Mouse (Mus musculus): ENCODE measurements around the gene Hist1h3e. TPM values are rescaled to one million over a fixed set of nuclear protein-coding genes. Genes with fewer than 3 reads are reported as not detected.
"Not testable (repeated sequence)": the region's sequence is repeated elsewhere in the genome, so short reads cannot be mapped to it uniquely, and the experiment has no call there.

The Hist1h3e gene
- polyA plus RNA-seq, 1 experiment from 2014 or later, result 4.4 TPM

- H3K27ac ChIP-seq (replicated peaks; ENCODE audit: low read depth, low read length), result peak overlapping the region; percentile 95
- peak overlapping the region; percentile 52 for H3K4me3 ChIP-seq (ENCODE audit: low read depth, low read length)
- H3K36me3 ChIP-seq (ENCODE audit: control insufficient read depth, insufficient read depth, low read length), result no peaks in the 10 kb centered on the region
- no peaks in the 10 kb centered on the region for H3K9me3 ChIP-seq (ENCODE audit: control insufficient read depth, low read length)
- peaks cover 16% of the 10 kb centered on the region for H3K4me1 ChIP-seq (ENCODE audit: control insufficient read depth, insufficient read depth, low read length)
- H3K9ac ChIP-seq (ENCODE audit: low read depth, low read length), result peak overlapping the region; percentile 76
- H3K27me3 ChIP-seq (replicated peaks; ENCODE audit: control insufficient read depth, insufficient read depth, low read length), result no peaks in the 10 kb centered on the region
- DNase-seq (ENCODE audit: low spot score) (no peak), ATAC-seq (ENCODE audit: low read depth) (no peak)
- WGBS, result 33% methylated on average over 2 of the region's 2 CpGs
- peak overlapping the region; percentile 75 for H3K4me2 ChIP-seq (ENCODE audit: low read depth, low read length)
Observed at GRCm38 (mm10) chr13:23572218-23573033, 10.3 kb upstream of the Hist1h3e start.

GRCm38 (mm10) chr13:23571504-23572217 lies 9.5 kb upstream of the Hist1h3e start:
- peak overlapping the region; percentile 75 for H3K4me2 ChIP-seq (ENCODE audit: low read depth, low read length)
- H3K9me3 ChIP-seq (ENCODE audit: control insufficient read depth, low read length); H3K4me1 ChIP-seq (ENCODE audit: control insufficient read depth, insufficient read depth, low read length); H3K27me3 ChIP-seq (replicated peaks; ENCODE audit: control insufficient read depth, insufficient read depth, low read length); H3K36me3 ChIP-seq (ENCODE audit: control insufficient read depth, insufficient read depth, low read length); ATAC-seq (ENCODE audit: low read depth): not testable (repeated sequence)
- H3K4me3 ChIP-seq (ENCODE audit: low read depth, low read length), result peak overlapping the region; percentile 52
- WGBS, result under 1% methylated on average over 11 of the region's 34 CpGs
- H3K9ac ChIP-seq (ENCODE audit: low read depth, low read length), result peak overlapping the region; percentile 76
- DNase-seq (ENCODE audit: low spot score), result peak; percentile 26
- H3K27ac ChIP-seq (replicated peaks; ENCODE audit: low read depth, low read length), result peak overlapping the region; percentile 95

DNA sequence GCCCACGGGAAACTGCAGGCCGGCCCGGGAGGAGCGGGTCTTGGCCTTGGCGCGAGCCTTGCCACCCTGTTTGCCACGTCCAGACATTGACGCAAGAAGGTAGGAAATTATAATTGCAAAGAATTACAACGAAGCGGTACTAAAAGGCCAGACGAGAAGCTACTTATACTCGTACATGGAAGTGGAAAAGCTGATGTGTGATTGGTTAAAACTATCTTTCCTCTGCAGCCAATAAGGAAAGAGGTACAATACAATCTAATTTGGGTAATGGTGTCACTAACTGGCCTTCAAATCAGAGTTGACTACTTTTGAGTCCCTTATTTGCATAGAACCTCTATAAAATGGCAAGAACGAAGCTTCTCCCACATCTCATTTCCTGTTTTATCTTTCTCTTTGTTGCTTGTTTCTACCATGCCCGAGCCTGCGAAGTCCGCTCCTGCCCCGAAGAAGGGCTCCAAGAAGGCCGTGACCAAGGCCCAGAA lies 8.9 kb upstream of the Hist1h3e start, which contains the start of the genes Hist1h2ae and Hist1h2bg:
Gene Hist1h2ae, minus strand, starts transcription at position 199 of the 482 bp plus-strand sequence.
Gene Hist1h2bg, plus strand, starts transcription at position 375 of the 482 bp plus-strand sequence.
- under 1% methylated on average over 18 of the region's 18 CpGs for WGBS
- peak within 1 kb of the TSS; percentile 75 for H3K4me2 ChIP-seq (ENCODE audit: low read depth, low read length)

GRCm38 (mm10) chr13:23570261-23571021 lies 8.3 kb upstream of the Hist1h3e start:
- 2% methylated on average over 11 of the region's 41 CpGs for WGBS
- peak; percentile 58 for DNase-seq (ENCODE audit: low spot score)
- peak overlapping the region; percentile 57 for H3K9ac ChIP-seq (ENCODE audit: low read depth, low read length)
- not testable (repeated sequence) for H3K9me3 ChIP-seq (ENCODE audit: control insufficient read depth, low read length); H3K36me3 ChIP-seq (ENCODE audit: control insufficient read depth, insufficient read depth, low read length); H3K4me1 ChIP-seq (ENCODE audit: control insufficient read depth, insufficient read depth, low read length); H3K27me3 ChIP-seq (replicated peaks; ENCODE audit: control insufficient read depth, insufficient read depth, low read length)
- H3K4me2 ChIP-seq (ENCODE audit: low read depth, low read length), result peak overlapping the region; percentile 75
- peak; percentile 2; the same call in 1 of the 2 replicates for ATAC-seq (ENCODE audit: low read depth)
- H3K27ac ChIP-seq (replicated peaks; ENCODE audit: low read depth, low read length), result peak overlapping the region; percentile 94
- peak overlapping the region; percentile 52 for H3K4me3 ChIP-seq (ENCODE audit: low read depth, low read length)

More for the DNA sequence above, 8.9 kb upstream of the Hist1h3e start, which contains the start of the genes Hist1h2ae and Hist1h2bg:
- DNase-seq (ENCODE audit: low spot score), result peak; percentile 98
- H3K4me3 ChIP-seq (ENCODE audit: low read depth, low read length), result peak within 1 kb of the TSS; percentile 52
- H3K9ac ChIP-seq (ENCODE audit: low read depth, low read length), result peak within 1 kb of the TSS; percentile 76
- no peaks in the 10 kb centered on the region for H3K36me3 ChIP-seq (ENCODE audit: control insufficient read depth, insufficient read depth, low read length)
- H3K4me1 ChIP-seq (ENCODE audit: control insufficient read depth, insufficient read depth, low read length), result 0 out of 2 replicates have a peak, but pooled peaks cover 4% of the 10 kb centered on the region
- H3K27ac ChIP-seq (replicated peaks; ENCODE audit: low read depth, low read length), result peak within 1 kb of the TSS; percentile 95
- ATAC-seq (ENCODE audit: low read depth), result peak; percentile 90
- no peaks in the 10 kb centered on the region for H3K9me3 ChIP-seq (ENCODE audit: control insufficient read depth, low read length)
- H3K27me3 ChIP-seq (replicated peaks; ENCODE audit: control insufficient read depth, insufficient read depth, low read length), result no peaks in the 10 kb centered on the region

DNA sequence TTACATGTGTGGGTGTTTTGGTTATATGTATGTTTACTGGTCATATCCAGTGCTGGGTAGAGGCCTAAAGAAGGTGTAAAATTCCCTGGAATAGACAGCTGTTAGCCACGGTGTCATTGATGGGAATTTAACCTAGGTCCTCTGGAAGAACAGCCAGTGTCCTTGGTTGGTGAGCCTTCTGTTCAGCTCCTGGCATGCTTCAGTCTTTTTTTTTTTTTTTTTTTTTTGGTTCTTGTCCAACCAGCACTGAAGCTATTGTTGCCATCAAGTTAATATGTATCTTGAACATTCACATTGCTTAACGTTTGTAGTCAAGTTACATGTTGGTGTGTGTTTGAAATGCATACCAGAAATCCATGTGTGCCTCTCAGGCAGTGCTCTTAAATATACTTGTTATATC lies 2.3 kb upstream of the Hist1h3e start:
- DNase-seq (ENCODE audit: low spot score) (no peak), ATAC-seq (ENCODE audit: low read depth) (no peak)
- Histone ChIP-seq H3K4me3 (ENCODE audit: low read depth, low read length) (no peak overlapping the region), H3K9me3 (ENCODE audit: control insufficient read depth, low read length) (no peaks in the 10 kb centered on the region), H3K36me3 (ENCODE audit: control insufficient read depth, insufficient read depth, low read length) (no peaks in the 10 kb centered on the region), H3K4me1 (ENCODE audit: control insufficient read depth, insufficient read depth, low read length) (no peaks in the 10 kb centered on the region), H3K4me2 (ENCODE audit: low read depth, low read length) (no peak overlapping the region), H3K27me3 (replicated peaks; ENCODE audit: control insufficient read depth, insufficient read depth, low read length) (no peaks in the 10 kb centered on the region), H3K9ac (ENCODE audit: low read depth, low read length) (no peak overlapping the region), H3K27ac (replicated peaks; ENCODE audit: low read depth, low read length) (peak overlapping the region; percentile 98)
- WGBS, result 89% methylated on average over 2 of the region's 2 CpGs

DNA sequence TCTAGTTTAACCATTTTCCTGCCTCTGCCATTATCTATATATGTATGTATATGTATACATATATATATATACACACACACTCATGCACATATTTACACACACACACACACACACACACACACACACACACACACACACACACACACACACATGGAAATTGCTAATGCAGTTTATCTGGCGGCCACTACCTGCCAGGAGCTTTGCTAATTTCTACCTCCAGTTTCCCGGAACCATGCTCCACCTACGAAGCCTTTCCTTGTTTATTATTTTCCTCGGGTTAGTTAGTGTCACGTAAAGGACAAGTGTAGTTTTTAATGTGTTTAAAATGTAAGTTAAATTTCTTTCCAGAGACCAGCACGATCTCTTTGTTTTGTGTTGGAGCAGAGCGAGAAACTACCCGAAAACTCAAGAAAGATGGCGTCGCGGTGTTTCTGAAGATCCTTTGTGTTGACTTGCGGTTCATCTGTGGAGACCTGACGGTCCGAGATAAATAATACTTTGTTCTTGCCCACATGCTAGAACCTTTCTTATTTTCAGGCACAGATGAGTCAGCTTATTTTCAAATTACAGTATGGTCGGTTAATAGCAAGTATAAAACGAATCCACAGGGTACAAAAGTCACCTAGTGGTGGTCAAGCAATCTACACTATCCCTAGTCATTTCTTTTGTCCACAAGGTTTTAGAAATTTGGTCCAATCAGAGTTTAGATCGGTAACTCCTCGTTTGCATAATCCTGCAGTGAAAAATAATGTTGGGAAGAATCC lies 712 bp upstream of the Hist1h3e start:
- WGBS, result 3% methylated on average over 18 of the region's 18 CpGs
- DNase-seq (ENCODE audit: low spot score), result peak; percentile 91
- peak overlapping the region; percentile 98 for H3K27ac ChIP-seq (replicated peaks; ENCODE audit: low read depth, low read length)
- peak; percentile 45 for ATAC-seq (ENCODE audit: low read depth)
- no peaks in the 10 kb centered on the region for H3K4me1 ChIP-seq (ENCODE audit: control insufficient read depth, insufficient read depth, low read length)
- peak overlapping the region; percentile 63 for H3K9ac ChIP-seq (ENCODE audit: low read depth, low read length)
- H3K9me3 ChIP-seq (ENCODE audit: control insufficient read depth, low read length), result no peaks in the 10 kb centered on the region
- H3K4me2 ChIP-seq (ENCODE audit: low read depth, low read length), result peak overlapping the region; percentile 70
- H3K4me3 ChIP-seq (ENCODE audit: low read depth, low read length), result peak overlapping the region; percentile 42
- H3K36me3 ChIP-seq (ENCODE audit: control insufficient read depth, insufficient read depth, low read length), result no peaks in the 10 kb centered on the region
- H3K27me3 ChIP-seq (replicated peaks; ENCODE audit: control insufficient read depth, insufficient read depth, low read length), result no peaks in the 10 kb centered on the region

- peak overlapping the region; percentile 63 for H3K9ac ChIP-seq (ENCODE audit: low read depth, low read length)
- DNase-seq (ENCODE audit: low spot score); H3K4me1 ChIP-seq (ENCODE audit: control insufficient read depth, insufficient read depth, low read length); H3K9me3 ChIP-seq (ENCODE audit: control insufficient read depth, low read length); H3K36me3 ChIP-seq (ENCODE audit: control insufficient read depth, insufficient read depth, low read length); H3K27me3 ChIP-seq (replicated peaks; ENCODE audit: control insufficient read depth, insufficient read depth, low read length); ATAC-seq (ENCODE audit: low read depth): not testable (repeated sequence)
- H3K4me2 ChIP-seq (ENCODE audit: low read depth, low read length), result peak overlapping the region; percentile 70
- peak overlapping the region; percentile 98 for H3K27ac ChIP-seq (replicated peaks; ENCODE audit: low read depth, low read length)
- peak overlapping the region; percentile 42 for H3K4me3 ChIP-seq (ENCODE audit: low read depth, low read length)
- 4% methylated on average over 2 of the region's 5 CpGs for WGBS
Observed at GRCm38 (mm10) chr13:23561531-23561882, 662 bp downstream of the Hist1h3e start.
